Mouse (Mus musculus) stomach, embryonic 15.5 days (tissue): ENCODE results near the gene Xrra1. TPM values are rescaled to one million over a fixed set of nuclear protein-coding genes. Genes with fewer than 3 reads are reported as not detected.

Experiments
- ATAC-seq: fragments of 200-750 bp; cut with Nextera tagmentation; 2 replicates; pipeline ENCODE4 v1.8.0; 2017; ENCODE audit warnings: low read depth, moderate number of reproducible peaks, moderate TSS enrichment; ENCODE audit not compliant: insufficient read depth, low FRiP score
- H3K27ac ChIP-seq: fragments of 300-500 bp; sonication (generic); 2 replicates; pipeline ENCODE4 v1.5.1; 2015; ENCODE audit warnings: mild to moderate bottlenecking, inconsistent platforms
- H3K27me3 ChIP-seq: fragments of 300-500 bp; sonication (generic); replicated peaks from 2 replicates; pipeline ENCODE4 v1.6.1; 2015; ENCODE audit warnings: inconsistent platforms
- H3K36me3 ChIP-seq: fragments of 300-500 bp; sonication (generic); 2 replicates; pipeline ENCODE4 v1.6.1; 2015; ENCODE audit warnings: inconsistent platforms
- H3K4me1 ChIP-seq: fragments of 300-500 bp; sonication (generic); 2 replicates; pipeline ENCODE4 v1.6.1; 2015; ENCODE audit warnings: inconsistent platforms
- H3K4me2 ChIP-seq: fragments of 300-500 bp; sonication (generic); 2 replicates; pipeline ENCODE4 v1.6.1; 2015; ENCODE audit warnings: mild to moderate bottlenecking, inconsistent platforms
- H3K4me3 ChIP-seq: fragments of 300-500 bp; sonication (generic); replicated peaks from 2 replicates; pipeline ENCODE4 v1.5.1; 2015; ENCODE audit warnings: inconsistent platforms
- H3K9ac ChIP-seq: fragments of 300-500 bp; sonication (generic); 2 replicates; pipeline ENCODE4 v1.6.1; 2015; ENCODE audit warnings: inconsistent platforms
- H3K9me3 ChIP-seq: fragments of 300-500 bp; sonication (generic); 2 replicates; pipeline ENCODE4 v1.6.1; 2016; ENCODE audit warnings: inconsistent platforms
- WGBS: fragments of 180-500 bp; shearing (Covaris S2); methylation state at CpG from one replicate; pipeline ENCODE4 v1.1.7; 2015; 5-methylcytosine and 5-hydroxymethylcytosine counted together
- polyA plus RNA-seq: library from polyadenylated mRNA; unstranded; fragments of >200 nt; fragmentation: Nextera tagmentation; extraction: Ambion mirVana; gene quantifications from 2 replicates; pipeline ENCODE4 v1.2.1, GENCODE M21; 2015

The Xrra1 gene
- polyA plus RNA-seq, 1 experiment from 2014 or later, result 0.21 TPM

DNA sequence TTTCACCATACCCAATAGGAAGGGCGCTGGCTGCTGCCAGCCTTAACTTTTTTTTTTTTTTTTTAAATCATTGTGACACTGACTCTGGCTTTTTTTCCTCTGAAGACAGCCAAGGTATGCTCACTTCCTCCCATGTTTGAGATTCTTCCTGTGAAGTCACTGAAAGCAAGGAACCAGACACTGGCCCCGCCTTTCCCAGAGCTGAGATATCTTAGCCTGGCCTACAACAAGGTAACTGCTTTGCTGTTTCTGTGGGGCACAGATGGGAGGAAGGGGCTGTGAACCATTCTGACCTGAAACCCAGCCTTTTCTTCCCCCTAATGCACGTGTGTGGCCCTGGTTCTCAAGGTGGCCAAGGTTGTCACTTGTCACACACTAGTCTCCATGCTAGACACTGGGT is 47.4 kb downstream of the Xrra1 start:
- no peak for ATAC-seq
- Histone ChIP-seq H3K4me3 (no peak overlapping the region), H3K4me2 (no peak overlapping the region), H3K27ac (no peak overlapping the region), H3K36me3 (no peaks in the 10 kb centered on the region), H3K9me3 (no peaks in the 10 kb centered on the region), H3K9ac (no peak overlapping the region), H3K4me1 (no peaks in the 10 kb centered on the region), H3K27me3 (no peaks in the 10 kb centered on the region)
- 80% methylated on average over 3 of the region's 3 CpGs for WGBS

GRCm38 (mm10) chr7:99907463-99907862 is 48.5 kb downstream of the Xrra1 start:
- no peaks in the 10 kb centered on the region for H3K36me3 ChIP-seq
- H3K4me1 ChIP-seq, result no peaks in the 10 kb centered on the region
- no peak overlapping the region for H3K27ac ChIP-seq
- WGBS, result 52% methylated on average over 3 of the region's 3 CpGs
- ATAC-seq, result no peak
- H3K4me2 ChIP-seq, result no peak overlapping the region
- no peaks in the 10 kb centered on the region for H3K9me3 ChIP-seq
- H3K9ac ChIP-seq, result no peak overlapping the region
- no peak overlapping the region for H3K4me3 ChIP-seq
- H3K27me3 ChIP-seq, result no peaks in the 10 kb centered on the region

DNA sequence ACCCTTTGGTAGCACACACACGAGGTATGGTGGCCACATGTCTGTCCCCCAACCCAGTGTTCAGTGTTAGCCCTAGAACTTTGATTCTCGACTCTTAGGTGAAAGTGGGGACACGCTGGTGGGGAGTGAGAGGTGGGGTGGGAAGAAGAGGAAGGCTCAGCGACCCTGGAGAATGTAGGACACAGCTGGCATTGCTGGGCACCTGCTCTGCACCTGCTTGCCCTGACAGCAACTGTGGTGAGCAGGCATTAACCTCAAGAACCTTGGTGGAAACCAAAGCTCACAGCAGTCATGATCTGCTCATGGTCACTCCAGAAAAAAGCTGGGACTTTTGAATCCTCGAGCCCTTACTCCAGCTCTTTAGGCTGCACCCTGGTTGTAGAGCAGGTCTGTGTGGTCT is 52.1 kb downstream of the Xrra1 start:
- no peak overlapping the region for H3K9ac ChIP-seq
- ATAC-seq, result no peak
- no peaks in the 10 kb centered on the region for H3K9me3 ChIP-seq
- WGBS, result 79% methylated on average over 5 of the region's 5 CpGs
- H3K4me3 ChIP-seq, result no peak overlapping the region
- H3K36me3 ChIP-seq, result no peaks in the 10 kb centered on the region
- no peak overlapping the region for H3K27ac ChIP-seq
- peaks cover 4% of the 10 kb centered on the region; the same call in 1 of the 2 replicates for H3K27me3 ChIP-seq
- H3K4me2 ChIP-seq, result no peak overlapping the region
- no peaks in the 10 kb centered on the region for H3K4me1 ChIP-seq

DNA sequence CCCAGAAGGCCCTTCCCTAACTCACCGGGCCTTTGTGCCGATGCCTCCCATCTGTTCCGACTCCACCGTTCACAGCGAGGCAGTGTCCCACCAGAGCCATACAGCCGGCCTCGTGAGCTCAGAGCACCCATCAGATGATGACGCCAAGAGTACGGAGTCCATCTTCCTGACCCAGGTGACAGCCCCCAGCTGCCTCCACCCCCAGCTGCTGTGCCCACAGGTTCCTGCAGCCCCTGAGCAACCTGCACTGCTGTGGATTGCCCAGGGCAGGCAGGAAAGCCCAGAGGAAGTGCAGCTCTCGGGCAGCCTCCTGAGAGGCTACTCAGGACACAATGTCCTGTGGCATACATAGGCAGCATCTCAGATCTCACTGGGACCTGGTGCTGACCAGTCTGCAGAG is 55.4 kb downstream of the Xrra1 start:
- peaks cover 21% of the 10 kb centered on the region for H3K27me3 ChIP-seq
- no peak for ATAC-seq
- 74% methylated on average over 10 of the region's 10 CpGs for WGBS
- H3K4me2 ChIP-seq, result no peak overlapping the region
- H3K4me3 ChIP-seq, result no peak overlapping the region
- no peaks in the 10 kb centered on the region for H3K36me3 ChIP-seq
- H3K27ac ChIP-seq, result no peak overlapping the region
- H3K9ac ChIP-seq, result no peak overlapping the region
- peaks cover 16% of the 10 kb centered on the region for H3K4me1 ChIP-seq
- H3K9me3 ChIP-seq, result no peaks in the 10 kb centered on the region

DNA sequence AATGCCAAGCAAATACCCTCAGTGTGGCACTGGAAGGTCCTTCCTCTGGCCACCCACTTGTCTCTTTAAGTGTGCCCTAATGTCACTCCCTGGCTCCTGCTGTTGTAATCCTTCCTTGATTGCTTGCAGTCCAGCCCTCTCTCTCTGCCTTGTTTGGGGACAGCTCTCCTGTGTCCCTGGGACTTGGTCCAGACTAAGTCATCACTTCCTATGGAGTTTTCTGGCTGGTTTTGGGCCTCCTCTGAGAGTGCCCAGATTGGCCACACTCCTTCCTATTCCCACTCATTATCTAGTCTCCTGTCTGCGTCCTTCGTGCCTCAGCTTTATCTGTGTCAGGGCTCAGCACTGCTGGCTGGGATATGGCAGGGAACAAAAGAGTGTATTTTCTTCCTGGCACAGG is 56.6 kb downstream of the Xrra1 start:
- WGBS, result 85% methylated on average over 2 of the region's 2 CpGs
- no peaks in the 10 kb centered on the region for H3K9me3 ChIP-seq
- no peak for ATAC-seq
- no peak overlapping the region for H3K27ac ChIP-seq
- H3K27me3 ChIP-seq, result peaks cover 21% of the 10 kb centered on the region
- no peak overlapping the region for H3K4me2 ChIP-seq
- H3K9ac ChIP-seq, result no peak overlapping the region
- peaks cover 16% of the 10 kb centered on the region for H3K4me1 ChIP-seq
- no peak overlapping the region for H3K4me3 ChIP-seq
- H3K36me3 ChIP-seq, result no peaks in the 10 kb centered on the region

GRCm38 (mm10) chr7:99916741-99917319 is 57.9 kb downstream of the Xrra1 start:
- no peak; the same call in 1 of the 2 replicates for ATAC-seq
- WGBS, result 5% methylated on average over 22 of the region's 22 CpGs

DNA sequence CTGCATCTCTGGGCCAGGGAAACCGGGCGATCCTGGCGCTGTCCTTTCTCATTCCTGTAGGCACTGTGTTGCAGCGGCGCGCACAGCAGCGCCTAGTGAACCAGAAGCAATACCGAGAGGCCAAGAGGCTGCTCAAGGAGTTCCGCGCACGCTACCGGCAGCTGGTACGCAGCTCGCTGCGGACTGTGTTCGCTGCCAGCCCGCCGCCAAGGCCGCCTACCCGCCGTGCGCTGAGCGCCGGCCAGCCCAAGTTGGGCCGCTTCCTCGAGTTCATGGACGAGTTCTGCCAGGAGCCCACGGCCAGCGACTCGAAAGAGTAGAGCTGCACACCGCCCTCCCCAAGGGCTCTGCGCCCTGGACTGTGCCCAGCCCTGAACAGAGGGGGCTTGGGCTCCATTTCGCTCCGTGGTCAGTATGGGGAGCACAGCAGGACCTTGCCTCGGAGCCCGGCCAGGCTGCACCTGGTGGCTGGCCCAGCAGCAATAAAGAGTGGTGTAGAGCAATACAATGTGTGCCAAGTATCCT is 58.5 kb downstream of the Xrra1 start:
- Histone ChIP-seq H3K27me3 (peaks cover 21% of the 10 kb centered on the region), H3K9me3 (no peaks in the 10 kb centered on the region), H3K36me3 (no peaks in the 10 kb centered on the region), H3K4me2 (peak overlapping the region; percentile 87), H3K4me1 (peaks cover 16% of the 10 kb centered on the region), H3K4me3 (peak overlapping the region; percentile 35), H3K27ac (no peak overlapping the region), H3K9ac (no peak overlapping the region)
- peak; percentile 25; the same call in 1 of the 2 replicates for ATAC-seq
- 3% methylated on average over 36 of the region's 36 CpGs for WGBS

More at GRCm38 (mm10) chr7:99916741-99917319, 57.9 kb downstream of the Xrra1 start:
- H3K9ac ChIP-seq, result no peak overlapping the region
- no peak overlapping the region for H3K27ac ChIP-seq
- H3K9me3 ChIP-seq, result no peaks in the 10 kb centered on the region
- H3K4me3 ChIP-seq, result peak overlapping the region; percentile 35
- H3K4me1 ChIP-seq, result peaks cover 16% of the 10 kb centered on the region
- peaks cover 21% of the 10 kb centered on the region for H3K27me3 ChIP-seq
- no peaks in the 10 kb centered on the region for H3K36me3 ChIP-seq
- H3K4me2 ChIP-seq, result peak overlapping the region; percentile 87

- H3K4me3 ChIP-seq, result no peak overlapping the region
- H3K9ac ChIP-seq, result no peak overlapping the region
- ATAC-seq, result no peak
- peaks cover 8% of the 10 kb centered on the region for H3K36me3 ChIP-seq
- H3K4me2 ChIP-seq, result no peak overlapping the region
- peaks cover 16% of the 10 kb centered on the region for H3K4me1 ChIP-seq
- peaks cover 21% of the 10 kb centered on the region for H3K27me3 ChIP-seq
- no peaks in the 10 kb centered on the region for H3K9me3 ChIP-seq
- H3K27ac ChIP-seq, result no peak overlapping the region
- WGBS, result 82% methylated on average over 2 of the region's 2 CpGs
These were observed 60.2 kb downstream of the Xrra1 start for GRCm38 (mm10) chr7:99919164-99919563.

- H3K4me2 ChIP-seq, result no peak overlapping the region
- peaks cover 16% of the 10 kb centered on the region for H3K36me3 ChIP-seq
- 79% methylated on average over 6 of the region's 6 CpGs for whole genome bisulfite sequencing
- H3K27ac ChIP-seq, result no peak overlapping the region
- H3K27me3 ChIP-seq, result peaks cover 21% of the 10 kb centered on the region
- H3K4me1 ChIP-seq, result peaks cover 16% of the 10 kb centered on the region
- no peak overlapping the region for H3K9ac ChIP-seq
- ATAC-seq, result no peak
- H3K4me3 ChIP-seq, result no peak overlapping the region
- H3K9me3 ChIP-seq, result no peaks in the 10 kb centered on the region
These were observed 61.1 kb downstream of the Xrra1 start for GRCm38 (mm10) chr7:99919971-99920370.

GRCm38 (mm10) chr7:99920416-99920815 is 61.5 kb downstream of the Xrra1 start:
- no peak for ATAC-seq
- H3K4me1 ChIP-seq, result peaks cover 16% of the 10 kb centered on the region
- H3K36me3 ChIP-seq, result peaks cover 19% of the 10 kb centered on the region
- H3K4me3 ChIP-seq, result no peak overlapping the region
- WGBS, result 44% methylated on average over 2 of the region's 2 CpGs
- no peak overlapping the region for H3K4me2 ChIP-seq
- H3K27me3 ChIP-seq, result peaks cover 21% of the 10 kb centered on the region
- no peak overlapping the region for H3K9ac ChIP-seq
- no peak overlapping the region for H3K27ac ChIP-seq
- no peaks in the 10 kb centered on the region for H3K9me3 ChIP-seq

DNA sequence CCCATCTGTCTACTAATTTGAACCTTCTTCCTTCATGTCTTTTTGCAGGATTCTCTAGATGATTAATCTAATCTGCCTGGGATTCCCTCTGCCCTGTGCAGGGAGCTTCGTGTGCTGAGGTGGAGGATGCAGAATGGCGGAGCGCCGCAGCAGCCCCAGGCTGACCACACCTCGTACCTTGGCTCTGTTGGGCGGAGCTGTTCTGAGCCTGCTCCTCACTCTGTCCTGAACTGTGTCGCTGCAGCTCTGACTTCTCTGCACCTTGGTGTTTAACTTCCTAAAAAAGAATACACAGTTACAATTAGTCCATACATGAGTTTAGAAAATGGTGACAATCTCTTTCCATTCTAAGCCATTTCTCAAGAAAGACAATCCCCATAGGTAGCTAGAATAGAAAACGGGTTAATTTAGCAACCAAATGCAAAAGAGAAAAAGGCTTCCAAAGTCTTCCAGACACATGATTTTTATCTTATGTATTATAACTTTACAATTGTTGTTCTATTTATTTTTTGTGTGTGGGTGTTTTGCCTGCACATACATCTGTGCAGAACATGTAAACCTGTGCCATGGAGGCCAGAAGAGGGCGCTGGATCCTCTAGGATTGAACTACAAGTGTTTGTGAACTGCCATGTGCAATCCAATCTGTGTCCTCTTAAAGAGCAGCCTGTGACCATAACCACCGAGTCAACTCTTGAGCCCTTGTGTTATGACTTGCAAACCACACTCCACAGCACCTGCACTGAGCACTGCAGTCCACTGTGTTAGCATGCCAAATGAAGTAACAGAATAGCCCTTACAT is 68.2 kb downstream of the Xrra1 start:
- Histone ChIP-seq H3K4me1 (no peaks in the 10 kb centered on the region), H3K9me3 (no peaks in the 10 kb centered on the region), H3K4me2 (no peak overlapping the region), H3K9ac (no peak overlapping the region), H3K27ac (no peak overlapping the region), H3K4me3 (no peak overlapping the region), H3K36me3 (peaks cover 35% of the 10 kb centered on the region), H3K27me3 (no peaks in the 10 kb centered on the region)
- ATAC-seq, result no peak
- WGBS, result 75% methylated on average over 10 of the region's 10 CpGs

DNA sequence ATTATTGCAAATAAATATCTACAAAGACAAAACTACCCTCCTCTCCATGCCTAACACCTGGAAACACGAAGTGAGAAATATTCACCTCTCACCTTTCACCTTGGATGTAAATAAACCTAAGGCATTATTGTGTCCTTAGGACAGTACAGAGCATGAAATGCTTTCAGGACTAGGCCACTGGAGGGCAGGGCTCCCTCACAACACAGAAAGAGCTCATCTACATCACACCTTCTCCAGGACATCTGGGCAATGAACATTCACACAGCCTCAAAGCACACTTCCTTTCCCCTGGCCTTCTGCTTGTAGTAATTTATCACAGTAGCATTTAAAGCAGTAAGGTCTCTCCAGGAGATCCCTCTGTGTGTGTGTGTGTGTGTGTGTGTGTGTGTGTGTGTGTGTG is 76.8 kb downstream of the Xrra1 start:
- Histone ChIP-seq H3K27ac (no peak overlapping the region), H3K4me1 (no peaks in the 10 kb centered on the region), H3K36me3 (peaks cover 23% of the 10 kb centered on the region), H3K9me3 (no peaks in the 10 kb centered on the region), H3K4me2 (no peak overlapping the region), H3K4me3 (no peak overlapping the region), H3K9ac (no peak overlapping the region), H3K27me3 (no peaks in the 10 kb centered on the region)
- no peak for ATAC-seq
- WGBS, result 70% methylated on average over 1 of the region's 1 CpGs
